Mouse (Mus musculus) liver, embryonic 15.5 days (tissue): ENCODE results near the gene Cdx4. TPM values are rescaled to one million over a fixed set of nuclear protein-coding genes. Genes with fewer than 3 reads are reported as not detected.

Experiments
- ATAC-seq: fragments of 200-750 bp; cut with Nextera tagmentation; 2 replicates; pipeline ENCODE4 v1.8.0; 2017; ENCODE audit warnings: moderate number of reproducible peaks, mild to moderate bottlenecking, moderate library complexity; ENCODE audit not compliant: insufficient read depth
- H3K27ac ChIP-seq: fragments of 300-500 bp; sonication (generic); replicated peaks from 2 replicates; pipeline ENCODE4 v1.5.1; 2015; ENCODE audit warnings: mild to moderate bottlenecking, inconsistent platforms
- H3K27me3 ChIP-seq: fragments of 300-500 bp; sonication (generic); 2 replicates; pipeline ENCODE4 v1.6.1; 2015; ENCODE audit warnings: mild to moderate bottlenecking, inconsistent platforms
- H3K36me3 ChIP-seq: fragments of 300-500 bp; sonication (generic); replicated peaks from 2 replicates; pipeline ENCODE4 v1.6.1; 2015; ENCODE audit warnings: moderate library complexity, mild to moderate bottlenecking, inconsistent platforms
- H3K4me1 ChIP-seq: fragments of 300-500 bp; sonication (generic); replicated peaks from 2 replicates; pipeline ENCODE4 v1.6.1; 2015; ENCODE audit warnings: inconsistent platforms
- H3K4me2 ChIP-seq: fragments of 300-500 bp; sonication (generic); 2 replicates; pipeline ENCODE4 v1.6.1; 2015; ENCODE audit warnings: moderate library complexity, mild to moderate bottlenecking, inconsistent platforms
- H3K4me3 ChIP-seq: fragments of 300-500 bp; sonication (generic); replicated peaks from 2 replicates; pipeline ENCODE4 v1.5.1; 2015; ENCODE audit warnings: mild to moderate bottlenecking, inconsistent platforms
- H3K9ac ChIP-seq: fragments of 300-500 bp; sonication (generic); 2 replicates; pipeline ENCODE4 v1.6.1; 2015; ENCODE audit warnings: moderate library complexity, mild to moderate bottlenecking, inconsistent platforms
- H3K9me3 ChIP-seq: fragments of 300-500 bp; sonication (generic); replicated peaks from 2 replicates; pipeline ENCODE4 v1.6.1; 2016; ENCODE audit warnings: inconsistent platforms
- WGBS: fragments of 180-500 bp; shearing (Covaris S2); methylation state at CpG from one replicate; pipeline ENCODE4 v1.1.7; 2015; ENCODE audit warnings: mixed read lengths; ENCODE audit not compliant: insufficient replicate concordance; 5-methylcytosine and 5-hydroxymethylcytosine counted together
- polyA plus RNA-seq: library from polyadenylated mRNA; unstranded; fragments of >200 nt; fragmentation: Nextera tagmentation; extraction: Ambion mirVana; gene quantifications from 2 replicates; pipeline ENCODE4 v1.2.1, GENCODE M21; 2015

Gene Cdx4
- polyA plus RNA-seq, 1 experiment from 2014 or later, result not detected

GRCm38 (mm10) chrX:103331125-103331858 is 10.1 kb downstream of the Cdx4 start:
- no peaks in the 10 kb centered on the region for H3K36me3 ChIP-seq
- H3K9ac ChIP-seq, result no peak overlapping the region
- no peaks in the 10 kb centered on the region for H3K9me3 ChIP-seq
- H3K4me3 ChIP-seq, result no peak overlapping the region
- ATAC-seq, result no peak
- no peak overlapping the region for H3K4me2 ChIP-seq
- no peaks in the 10 kb centered on the region for H3K4me1 ChIP-seq
- H3K27ac ChIP-seq, result no peak overlapping the region
- WGBS, result 45% methylated on average over 5 of the region's 5 CpGs
- peaks cover 30% of the 10 kb centered on the region for H3K27me3 ChIP-seq

- Histone ChIP-seq H3K9me3 (no peaks in the 10 kb centered on the region), H3K4me2 (no peak overlapping the region), H3K27ac (no peak overlapping the region), H3K27me3 (peaks cover 18% of the 10 kb centered on the region), H3K36me3 (no peaks in the 10 kb centered on the region), H3K9ac (no peak overlapping the region), H3K4me3 (no peak overlapping the region), H3K4me1 (no peaks in the 10 kb centered on the region)
- no peak for ATAC-seq
- 45% methylated on average over 3 of the region's 3 CpGs for WGBS
These were observed 20.3 kb downstream of the Cdx4 start for GRCm38 (mm10) chrX:103341369-103342113.

- no peak overlapping the region for H3K27ac ChIP-seq
- no peaks in the 10 kb centered on the region for H3K9me3 ChIP-seq
- no peak overlapping the region for H3K4me2 ChIP-seq
- no peak overlapping the region for H3K4me3 ChIP-seq
- peaks cover 57% of the 10 kb centered on the region for H3K27me3 ChIP-seq
- no peaks in the 10 kb centered on the region for H3K36me3 ChIP-seq
- WGBS, result 51% methylated on average over 5 of the region's 5 CpGs
- H3K4me1 ChIP-seq, result no peaks in the 10 kb centered on the region
- no peak for ATAC-seq
- no peak overlapping the region for H3K9ac ChIP-seq
These were observed 34.6 kb downstream of the Cdx4 start for GRCm38 (mm10) chrX:103355784-103356183.

GRCm38 (mm10) chrX:103356287-103356686 is 35.1 kb downstream of the Cdx4 start, which contains the start of gene Chic1:
Chic1 (plus strand) TSS chrX:103356476.
- no peak for ATAC-seq
- WGBS, result 12% methylated on average over 34 of the region's 34 CpGs

GRCm38 (mm10) chrX:103356761-103357236 is 35.6 kb downstream of the Cdx4 start:
- H3K9ac ChIP-seq, result no peak overlapping the region
- H3K27me3 ChIP-seq, result peaks cover 56% of the 10 kb centered on the region
- H3K36me3 ChIP-seq, result no peaks in the 10 kb centered on the region
- H3K4me2 ChIP-seq, result peak overlapping the region; percentile 55
- H3K4me3 ChIP-seq, result peak overlapping the region; percentile 43
- 13% methylated on average over 24 of the region's 24 CpGs for WGBS
- no peak overlapping the region for H3K27ac ChIP-seq
- H3K4me1 ChIP-seq, result no peaks in the 10 kb centered on the region
- ATAC-seq, result no peak
- H3K9me3 ChIP-seq, result no peaks in the 10 kb centered on the region

More at GRCm38 (mm10) chrX:103356287-103356686, 35.1 kb downstream of the Cdx4 start, which contains the start of gene Chic1:
- Histone ChIP-seq H3K36me3 (no peaks in the 10 kb centered on the region), H3K4me1 (no peaks in the 10 kb centered on the region), H3K27me3 (peaks cover 57% of the 10 kb centered on the region), H3K4me2 (peak within 1 kb of the TSS; percentile 55), H3K4me3 (peak within 1 kb of the TSS; percentile 43), H3K9me3 (no peaks in the 10 kb centered on the region), H3K9ac (no peak within 1 kb of the TSS), H3K27ac (no peak within 1 kb of the TSS)

GRCm38 (mm10) chrX:103366201-103366600 is 45.0 kb downstream of the Cdx4 start:
- Histone ChIP-seq H3K4me3 (no peak overlapping the region), H3K27ac (no peak overlapping the region), H3K9ac (no peak overlapping the region), H3K27me3 (peaks cover 1% of the 10 kb centered on the region; the same call in 1 of the 2 replicates), H3K4me1 (no peaks in the 10 kb centered on the region), H3K36me3 (no peaks in the 10 kb centered on the region), H3K4me2 (no peak overlapping the region), H3K9me3 (no peaks in the 10 kb centered on the region)
- WGBS, result 53% methylated on average over 5 of the region's 5 CpGs
- no peak for ATAC-seq

- H3K27ac ChIP-seq, result no peak overlapping the region
- WGBS, result 62% methylated on average over 3 of the region's 3 CpGs
- H3K36me3 ChIP-seq, result no peaks in the 10 kb centered on the region
- ATAC-seq, result no peak
- H3K4me2 ChIP-seq, result no peak overlapping the region
- H3K4me3 ChIP-seq, result no peak overlapping the region
- no peaks in the 10 kb centered on the region for H3K9me3 ChIP-seq
- H3K4me1 ChIP-seq, result no peaks in the 10 kb centered on the region
- H3K27me3 ChIP-seq, result no peaks in the 10 kb centered on the region; the same call in 1 of the 2 replicates
- no peak overlapping the region for H3K9ac ChIP-seq
These were observed 47.5 kb downstream of the Cdx4 start for GRCm38 (mm10) chrX:103368650-103369049.

- Histone ChIP-seq H3K4me3 (no peak overlapping the region), H3K36me3 (no peaks in the 10 kb centered on the region), H3K9ac (no peak overlapping the region), H3K27me3 (peaks cover 8% of the 10 kb centered on the region; the same call in 1 of the 2 replicates), H3K27ac (no peak overlapping the region), H3K4me2 (no peak overlapping the region), H3K4me1 (no peaks in the 10 kb centered on the region), H3K9me3 (no peaks in the 10 kb centered on the region)
- no peak for ATAC-seq
- 43% methylated on average over 2 of the region's 2 CpGs for WGBS
These were observed 50.0 kb downstream of the Cdx4 start for GRCm38 (mm10) chrX:103371221-103371620.

GRCm38 (mm10) chrX:103371627-103372026 is 50.4 kb downstream of the Cdx4 start:
- H3K4me3 ChIP-seq, result no peak overlapping the region
- no peak overlapping the region for H3K4me2 ChIP-seq
- 15% methylated on average over 2 of the region's 2 CpGs for WGBS
- no peaks in the 10 kb centered on the region for H3K36me3 ChIP-seq
- H3K9ac ChIP-seq, result no peak overlapping the region
- ATAC-seq, result no peak
- H3K4me1 ChIP-seq, result no peaks in the 10 kb centered on the region
- no peak overlapping the region for H3K27ac ChIP-seq
- H3K9me3 ChIP-seq, result no peaks in the 10 kb centered on the region
- H3K27me3 ChIP-seq, result peaks cover 10% of the 10 kb centered on the region; the same call in 1 of the 2 replicates

- ATAC-seq, result no peak
- Histone ChIP-seq H3K27ac (no peak overlapping the region), H3K4me3 (no peak overlapping the region), H3K9ac (no peak overlapping the region), H3K4me1 (no peaks in the 10 kb centered on the region), H3K27me3 (peaks cover 14% of the 10 kb centered on the region; the same call in 1 of the 2 replicates), H3K4me2 (no peak overlapping the region), H3K9me3 (no peaks in the 10 kb centered on the region), H3K36me3 (no peaks in the 10 kb centered on the region)
- WGBS, result 58% methylated on average over 5 of the region's 5 CpGs
These were observed 53.1 kb downstream of the Cdx4 start for GRCm38 (mm10) chrX:103374250-103374649.
